Mouse (Mus musculus): ENCODE measurements around the gene Meltf. TPM values are rescaled to one million over a fixed set of nuclear protein-coding genes. Genes with fewer than 3 reads are reported as not detected.
A peak's percentile ranks its signal among the peaks of the same experiment; 100 is the strongest.

Meltf gene
- polyA plus RNA-seq, 1 experiment from 2014 or later = 0.17 TPM

GRCm38 (mm10) chr16:31903239-31903638 lies 24.6 kb downstream of the Meltf start:
- Histone ChIP-seq H3K4me2 (ENCODE audit: low read length) (no peak overlapping the region), H3K27me3 (ENCODE audit: control insufficient read depth, insufficient read depth, low read length) (no peaks in the 10 kb centered on the region), H3K36me3 (ENCODE audit: control insufficient read depth, insufficient read depth, low read length) (no peaks in the 10 kb centered on the region), H3K27ac (replicated peaks; ENCODE audit: low read depth, low read length) (no peak overlapping the region), H3K4me1 (ENCODE audit: control insufficient read depth, insufficient read depth, low read length) (peaks cover 14% of the 10 kb centered on the region), H3K9ac (replicated peaks; ENCODE audit: low read length) (no peak overlapping the region), H3K4me3 (replicated peaks; ENCODE audit: low read depth, low read length) (no peak overlapping the region), H3K9me3 (ENCODE audit: control insufficient read depth, low read length) (peaks cover 3% of the 10 kb centered on the region; the same call in 1 of the 2 replicates)
- DNase-seq (no peak), ATAC-seq (ENCODE audit: low FRiP score, low TSS enrichment) (no peak)
- 89% methylated on average over 8 of the region's 8 CpGs for WGBS

- no peak for DNase-seq
- H3K4me2 ChIP-seq (ENCODE audit: low read length) = no peak overlapping the region
- H3K36me3 ChIP-seq (ENCODE audit: control insufficient read depth, insufficient read depth, low read length) = no peaks in the 10 kb centered on the region
- 78% methylated on average over 4 of the region's 4 CpGs for WGBS
- peaks cover 9% of the 10 kb centered on the region for H3K4me1 ChIP-seq (ENCODE audit: control insufficient read depth, insufficient read depth, low read length)
- no peak for ATAC-seq (ENCODE audit: low FRiP score, low TSS enrichment)
- peaks cover under 1% of the 10 kb centered on the region; the same call in 1 of the 2 replicates for H3K9me3 ChIP-seq (ENCODE audit: control insufficient read depth, low read length)
- H3K9ac ChIP-seq (replicated peaks; ENCODE audit: low read length) = no peak overlapping the region
- H3K4me3 ChIP-seq (replicated peaks; ENCODE audit: low read depth, low read length) = no peak overlapping the region
- no peaks in the 10 kb centered on the region for H3K27me3 ChIP-seq (ENCODE audit: control insufficient read depth, insufficient read depth, low read length)
- no peak overlapping the region for H3K27ac ChIP-seq (replicated peaks; ENCODE audit: low read depth, low read length)
These were observed 26.7 kb downstream of the Meltf start for GRCm38 (mm10) chr16:31905331-31905730.

- Histone ChIP-seq H3K4me3 (replicated peaks; ENCODE audit: low read depth, low read length) (no peak overlapping the region), H3K27ac (replicated peaks; ENCODE audit: low read depth, low read length) (0 out of 2 replicates have a peak overlapping the region, but pooled peaks have one; percentile 20), H3K9ac (replicated peaks; ENCODE audit: low read length) (no peak overlapping the region; the same call in 1 of the 2 replicates), H3K9me3 (ENCODE audit: control insufficient read depth, low read length) (no peaks in the 10 kb centered on the region), H3K36me3 (ENCODE audit: control insufficient read depth, insufficient read depth, low read length) (no peaks in the 10 kb centered on the region), H3K4me2 (ENCODE audit: low read length) (peak overlapping the region; percentile 41), H3K4me1 (ENCODE audit: control insufficient read depth, insufficient read depth, low read length) (peaks cover 9% of the 10 kb centered on the region), H3K27me3 (ENCODE audit: control insufficient read depth, insufficient read depth, low read length) (no peaks in the 10 kb centered on the region)
- ATAC-seq (ENCODE audit: low FRiP score, low TSS enrichment) = no peak
- peak; percentile 37 for DNase-seq
- WGBS = 39% methylated on average over 20 of the region's 20 CpGs
These were observed 27.5 kb downstream of the Meltf start for GRCm38 (mm10) chr16:31905891-31906825.

- peaks cover 9% of the 10 kb centered on the region for H3K4me1 ChIP-seq (ENCODE audit: control insufficient read depth, insufficient read depth, low read length)
- H3K4me3 ChIP-seq (replicated peaks; ENCODE audit: low read depth, low read length) = 0 out of 2 replicates have a peak overlapping the region, but pooled peaks have one; percentile 8
- ATAC-seq (ENCODE audit: low FRiP score, low TSS enrichment) (no peak), DNase-seq (peak; percentile 52)
- H3K9ac ChIP-seq (replicated peaks; ENCODE audit: low read length) = no peak overlapping the region
- no peak overlapping the region for H3K27ac ChIP-seq (replicated peaks; ENCODE audit: low read depth, low read length)
- H3K4me2 ChIP-seq (ENCODE audit: low read length) = peak overlapping the region; percentile 41
- 12% methylated on average over 9 of the region's 9 CpGs for WGBS
- H3K9me3 ChIP-seq (ENCODE audit: control insufficient read depth, low read length) = no peaks in the 10 kb centered on the region
- H3K27me3 ChIP-seq (ENCODE audit: control insufficient read depth, insufficient read depth, low read length) = no peaks in the 10 kb centered on the region
- H3K36me3 ChIP-seq (ENCODE audit: control insufficient read depth, insufficient read depth, low read length) = no peaks in the 10 kb centered on the region
These were observed 28.3 kb downstream of the Meltf start for GRCm38 (mm10) chr16:31906896-31907295.

- ATAC-seq (ENCODE audit: low FRiP score, low TSS enrichment) = no peak
- no peak overlapping the region for H3K4me3 ChIP-seq (replicated peaks; ENCODE audit: low read depth, low read length)
- peaks cover 9% of the 10 kb centered on the region for H3K4me1 ChIP-seq (ENCODE audit: control insufficient read depth, insufficient read depth, low read length)
- no peak overlapping the region for H3K4me2 ChIP-seq (ENCODE audit: low read length)
- DNase-seq = no peak
- no peaks in the 10 kb centered on the region for H3K27me3 ChIP-seq (ENCODE audit: control insufficient read depth, insufficient read depth, low read length)
- H3K9me3 ChIP-seq (ENCODE audit: control insufficient read depth, low read length) = no peaks in the 10 kb centered on the region
- 66% methylated on average over 11 of the region's 11 CpGs for WGBS
- H3K27ac ChIP-seq (replicated peaks; ENCODE audit: low read depth, low read length) = no peak overlapping the region
- H3K9ac ChIP-seq (replicated peaks; ENCODE audit: low read length) = no peak overlapping the region
- H3K36me3 ChIP-seq (ENCODE audit: control insufficient read depth, insufficient read depth, low read length) = no peaks in the 10 kb centered on the region
These were observed 30.3 kb downstream of the Meltf start for GRCm38 (mm10) chr16:31908959-31909358.

- Histone ChIP-seq H3K27me3 (ENCODE audit: control insufficient read depth, insufficient read depth, low read length) (no peaks in the 10 kb centered on the region), H3K36me3 (ENCODE audit: control insufficient read depth, insufficient read depth, low read length) (no peaks in the 10 kb centered on the region), H3K9me3 (ENCODE audit: control insufficient read depth, low read length) (no peaks in the 10 kb centered on the region), H3K4me2 (ENCODE audit: low read length) (no peak overlapping the region), H3K27ac (replicated peaks; ENCODE audit: low read depth, low read length) (no peak overlapping the region), H3K4me1 (ENCODE audit: control insufficient read depth, insufficient read depth, low read length) (peaks cover 9% of the 10 kb centered on the region), H3K9ac (replicated peaks; ENCODE audit: low read length) (no peak overlapping the region), H3K4me3 (replicated peaks; ENCODE audit: low read depth, low read length) (no peak overlapping the region)
- DNase-seq (no peak), ATAC-seq (ENCODE audit: low FRiP score, low TSS enrichment) (no peak)
- WGBS = 80% methylated on average over 10 of the region's 10 CpGs
These were observed 31.8 kb downstream of the Meltf start for GRCm38 (mm10) chr16:31910281-31910847.

- no peak overlapping the region for H3K9ac ChIP-seq (replicated peaks; ENCODE audit: low read length)
These were observed 39.2 kb downstream of the Meltf start for GRCm38 (mm10) chr16:31917776-31918175.

GRCm38 (mm10) chr16:31918248-31918724 lies 39.7 kb downstream of the Meltf start:
- Histone ChIP-seq H3K4me3 (replicated peaks; ENCODE audit: low read depth, low read length) (no peak overlapping the region), H3K4me2 (ENCODE audit: low read length) (peak overlapping the region; percentile 37), H3K27me3 (ENCODE audit: control insufficient read depth, insufficient read depth, low read length) (no peaks in the 10 kb centered on the region), H3K9ac (replicated peaks; ENCODE audit: low read length) (peak overlapping the region; percentile 39; the same call in 1 of the 2 replicates), H3K36me3 (ENCODE audit: control insufficient read depth, insufficient read depth, low read length) (no peaks in the 10 kb centered on the region), H3K9me3 (ENCODE audit: control insufficient read depth, low read length) (no peaks in the 10 kb centered on the region), H3K4me1 (ENCODE audit: control insufficient read depth, insufficient read depth, low read length) (no peaks in the 10 kb centered on the region), H3K27ac (replicated peaks; ENCODE audit: low read depth, low read length) (no peak overlapping the region)
- DNase-seq = peak; percentile 96
- ATAC-seq (ENCODE audit: low FRiP score, low TSS enrichment) = no peak; the same call in 1 of the 2 replicates
- 4% methylated on average over 14 of the region's 14 CpGs for WGBS

More at GRCm38 (mm10) chr16:31917776-31918175, 39.2 kb downstream of the Meltf start:
- 81% methylated on average over 11 of the region's 11 CpGs for WGBS
- H3K4me2 ChIP-seq (ENCODE audit: low read length) = no peak overlapping the region
- ATAC-seq (ENCODE audit: low FRiP score, low TSS enrichment) (no peak), DNase-seq (peak; percentile 4)
- H3K27me3 ChIP-seq (ENCODE audit: control insufficient read depth, insufficient read depth, low read length) = no peaks in the 10 kb centered on the region
- H3K27ac ChIP-seq (replicated peaks; ENCODE audit: low read depth, low read length) = no peak overlapping the region
- H3K4me3 ChIP-seq (replicated peaks; ENCODE audit: low read depth, low read length) = no peak overlapping the region
- H3K4me1 ChIP-seq (ENCODE audit: control insufficient read depth, insufficient read depth, low read length) = no peaks in the 10 kb centered on the region
- H3K36me3 ChIP-seq (ENCODE audit: control insufficient read depth, insufficient read depth, low read length) = no peaks in the 10 kb centered on the region
- no peaks in the 10 kb centered on the region for H3K9me3 ChIP-seq (ENCODE audit: control insufficient read depth, low read length)

Measured in midbrain, embryonic 14.5 days (tissue).